Mouse (Mus musculus): ENCODE data around the gene Osbpl9.

The Osbpl9 gene

GRCm38 (mm10) chr4:109102574-109102973 lies 99.5 kb downstream of the Osbpl9 start:
- no peak for DNase-seq

- DNase-seq = no peak
Measured at GRCm38 (mm10) chr4:109098861-109099260, 103.2 kb downstream of the Osbpl9 start.

DNA sequence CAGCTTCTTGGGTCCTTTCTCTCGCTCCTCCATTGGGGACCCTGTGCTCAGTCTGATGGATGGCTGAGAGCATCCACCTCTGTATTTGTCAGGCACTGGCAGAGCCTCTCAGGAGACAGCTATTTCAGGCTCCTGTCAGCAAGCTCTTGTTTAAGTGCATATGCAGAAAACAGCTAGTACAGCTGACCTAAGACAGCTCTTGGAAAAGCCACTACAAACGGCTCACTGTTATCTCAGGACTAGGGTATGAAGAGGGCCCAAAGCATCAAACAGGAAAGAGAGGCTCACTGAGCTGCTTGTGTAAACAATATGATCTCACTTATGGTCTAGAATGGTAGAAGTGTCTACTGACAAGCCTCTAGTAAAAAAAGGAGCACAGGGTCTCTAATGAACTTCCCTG lies 107.8 kb downstream of the Osbpl9 start:
- no peak for DNase-seq

DNA sequence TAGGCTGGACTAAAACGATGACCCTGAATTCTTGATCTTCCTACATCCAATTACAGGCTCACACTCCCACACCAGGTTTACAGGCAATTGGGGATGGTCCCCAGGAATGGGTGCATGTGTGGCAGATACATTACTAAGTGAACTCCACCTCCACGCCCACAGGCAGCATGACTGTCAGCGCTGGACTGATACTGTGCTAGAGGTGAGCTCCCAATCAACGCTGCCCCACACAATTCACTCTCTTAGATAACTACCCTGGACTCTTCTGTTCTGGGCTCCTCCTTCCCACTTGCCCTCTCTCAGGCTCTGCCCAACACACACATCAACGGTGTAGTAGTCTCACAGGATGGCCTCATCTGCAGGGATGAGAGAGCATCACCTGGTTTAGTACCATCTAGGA lies 109.7 kb downstream of the Osbpl9 start:
- DNase-seq = no peak

GRCm38 (mm10) chr4:109091241-109091777 lies 110.8 kb downstream of the Osbpl9 start:
- no peak for DNase-seq

- no peak for DNase-seq
Measured at GRCm38 (mm10) chr4:109089999-109090398, 112.1 kb downstream of the Osbpl9 start.

DNA sequence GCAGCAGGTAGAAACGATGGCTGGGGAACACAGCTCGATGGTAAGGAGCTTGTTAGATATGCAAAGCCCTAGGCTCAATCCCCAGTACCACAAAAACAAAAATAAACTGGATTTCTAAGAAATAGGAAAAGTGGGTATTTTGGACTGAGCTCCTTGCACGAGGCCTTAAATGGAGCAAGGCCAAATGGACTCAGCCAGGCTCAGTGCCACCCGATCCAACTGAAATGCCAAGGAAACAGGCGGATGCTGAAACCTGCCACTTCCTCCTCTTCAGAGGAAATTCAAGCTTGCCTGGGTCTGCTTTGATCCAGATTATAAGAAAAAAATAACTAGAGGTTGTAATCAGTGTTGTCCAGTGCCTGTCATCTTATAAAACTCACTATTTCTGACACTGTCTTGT lies 112.9 kb downstream of the Osbpl9 start:
- DNase-seq = peak in 1 of 2 experiments; percentile 42

- no peak for DNase-seq
Measured at GRCm38 (mm10) chr4:109080118-109080517, 122.0 kb downstream of the Osbpl9 start.

DNA sequence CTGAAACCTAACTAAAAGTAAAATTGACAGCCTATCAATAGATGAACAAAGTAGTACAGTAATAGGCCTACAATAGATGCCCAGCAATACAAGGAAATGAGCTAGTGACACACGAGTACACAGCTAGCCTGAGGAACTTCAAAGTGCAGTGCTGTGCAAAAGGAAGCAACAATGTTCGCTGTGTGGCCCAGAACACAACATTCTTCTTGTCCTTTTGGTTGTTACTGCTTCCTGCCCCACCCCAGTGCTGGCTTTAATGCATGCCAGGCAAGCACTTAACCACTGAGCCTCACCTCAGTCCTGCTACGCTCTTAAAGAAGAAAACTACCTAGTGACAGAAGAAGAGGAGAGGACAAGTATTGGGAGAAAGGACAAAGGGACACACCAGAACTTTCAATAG lies 122.4 kb downstream of the Osbpl9 start:
- peak in 1 of 2 experiments; percentile 37 for DNase-seq

GRCm38 (mm10) chr4:109078941-109079340 lies 123.1 kb downstream of the Osbpl9 start:
- DNase-seq = no peak

GRCm38 (mm10) chr4:109073296-109073695 lies 128.8 kb downstream of the Osbpl9 start:
- DNase-seq = no peak

DNA sequence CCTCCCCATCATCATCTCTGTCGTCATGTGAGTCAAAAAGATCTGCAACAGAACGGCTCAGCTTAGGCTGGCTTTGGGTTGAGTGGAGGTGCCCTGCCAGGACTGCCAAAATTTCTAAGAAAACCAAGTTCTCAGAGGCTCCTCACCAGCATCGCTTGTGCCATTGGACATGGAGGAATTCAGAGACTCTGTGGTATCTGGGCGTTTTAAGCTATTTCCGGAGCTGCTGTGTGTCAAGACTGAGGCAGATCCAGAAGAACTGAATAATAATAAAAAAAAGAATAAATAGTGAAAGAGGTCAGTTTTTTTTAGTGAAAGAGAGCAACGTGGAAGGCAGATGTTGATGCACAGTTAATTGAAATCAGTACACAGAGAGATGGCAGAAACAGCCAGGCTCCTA lies 129.2 kb downstream of the Osbpl9 start:
- DNase-seq = no peak

- DNase-seq = no peak
Measured at GRCm38 (mm10) chr4:109065714-109066113, 136.4 kb downstream of the Osbpl9 start.

DNA sequence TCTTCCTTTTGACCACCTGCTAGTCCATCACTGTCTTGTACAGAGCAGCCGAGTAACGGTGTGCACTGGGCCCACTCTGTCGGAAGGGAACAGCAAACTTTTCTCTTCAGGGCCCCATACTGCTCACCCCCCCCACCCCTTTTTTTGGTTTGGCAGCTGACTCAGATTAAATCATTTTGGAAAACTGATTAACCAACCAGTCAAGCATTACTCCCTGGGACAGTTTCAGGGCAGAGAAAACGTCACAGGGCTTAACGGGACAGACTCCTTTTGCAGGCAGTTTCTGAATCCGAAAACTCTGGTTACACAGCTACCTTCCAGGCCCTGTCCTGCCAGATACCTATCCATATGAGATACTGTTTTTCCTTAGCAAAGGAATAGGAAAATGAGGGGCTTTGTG lies 137.1 kb downstream of the Osbpl9 start:
- DNase-seq = no peak

- DNase-seq = peak in 1 of 2 experiments; percentile 39
Measured at GRCm38 (mm10) chr4:109059255-109059821, 142.7 kb downstream of the Osbpl9 start.

DNA sequence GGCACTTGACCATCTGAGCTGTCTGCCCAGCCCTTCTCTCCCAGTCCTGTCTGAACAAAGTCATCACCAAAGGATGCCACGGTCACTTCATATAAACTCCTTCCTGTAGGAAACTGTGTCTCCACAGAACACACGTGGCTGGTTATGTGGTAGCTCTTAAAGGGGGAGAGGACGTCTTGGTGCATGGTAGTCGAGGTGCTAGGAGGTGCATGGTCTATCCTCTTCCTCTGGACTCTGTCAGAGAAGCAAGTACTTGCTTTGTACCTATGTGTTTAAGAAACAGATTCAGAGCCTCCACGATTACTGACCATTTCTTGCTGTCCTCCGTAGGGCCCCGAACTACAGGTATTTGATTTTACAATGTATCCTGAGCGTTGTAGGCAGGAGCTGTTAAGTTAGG lies 144.4 kb downstream of the Osbpl9 start:
- no peak for DNase-seq

GRCm38 (mm10) chr4:109056351-109056750 lies 145.7 kb downstream of the Osbpl9 start:
- DNase-seq = peak in 1 of 2 experiments; percentile 57

DNA sequence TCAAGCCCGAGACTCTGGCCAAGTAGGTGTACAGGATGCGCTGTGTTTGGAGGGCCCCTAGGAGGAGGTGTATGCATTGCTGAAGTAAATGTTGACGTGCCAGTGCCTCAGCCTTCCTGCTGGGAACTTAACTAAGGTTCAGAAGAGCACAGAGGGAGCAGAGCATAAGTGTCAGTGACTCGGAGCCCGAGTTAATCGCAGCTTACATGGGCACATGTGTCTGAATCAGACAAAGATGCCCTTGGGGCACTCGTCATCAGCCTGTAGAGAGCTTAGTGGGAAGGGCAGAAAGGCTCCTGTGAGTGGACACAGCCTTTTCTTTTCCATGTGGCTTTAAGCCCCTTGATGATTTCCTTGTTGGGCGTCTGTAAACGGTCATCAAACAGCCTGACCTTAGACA lies 148.1 kb downstream of the Osbpl9 start:
- no peak for DNase-seq

DNA sequence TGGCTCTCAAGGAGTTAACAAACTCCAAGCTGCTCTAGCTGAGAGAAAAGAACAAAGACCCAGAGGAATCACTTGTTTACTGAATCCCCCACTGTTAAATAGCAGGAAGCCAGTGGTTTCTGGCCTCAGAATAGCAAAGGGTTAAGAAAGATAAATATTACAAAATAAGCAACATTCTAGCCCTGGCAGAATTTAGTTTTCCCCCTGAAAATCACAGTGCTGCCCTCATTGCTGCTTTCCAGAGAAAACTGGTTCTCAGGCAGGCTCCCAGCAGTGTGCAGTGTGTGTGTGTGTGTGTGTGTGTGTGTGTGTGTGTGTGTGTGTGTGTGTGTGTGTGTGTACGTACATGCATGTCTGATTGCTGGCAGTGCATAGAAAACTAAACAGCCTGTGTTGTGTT lies 149.8 kb downstream of the Osbpl9 start:
- no peak for DNase-seq

DNA sequence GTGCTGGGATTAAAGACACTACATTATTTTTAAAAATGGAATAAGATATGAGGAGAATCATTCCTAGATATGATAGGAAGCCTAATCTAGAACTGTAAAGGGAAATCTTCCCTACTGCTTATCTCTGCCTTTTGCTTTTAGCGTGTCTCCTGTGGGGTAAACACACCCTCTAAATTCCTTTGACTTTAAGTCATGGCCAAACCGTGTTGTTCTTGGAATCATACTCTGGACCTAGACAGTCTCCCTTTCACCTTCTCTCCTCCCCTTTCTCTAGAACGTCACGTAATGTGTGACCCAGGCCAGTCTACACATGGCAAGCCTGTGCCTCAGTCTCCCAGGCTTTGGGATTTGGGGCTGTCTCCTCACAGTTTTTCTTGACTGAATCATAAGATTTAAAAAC lies 153.8 kb downstream of the Osbpl9 start:
- no peak for DNase-seq

- DNase-seq = no peak
Measured at GRCm38 (mm10) chr4:109043756-109044155, 158.3 kb downstream of the Osbpl9 start.

DNA sequence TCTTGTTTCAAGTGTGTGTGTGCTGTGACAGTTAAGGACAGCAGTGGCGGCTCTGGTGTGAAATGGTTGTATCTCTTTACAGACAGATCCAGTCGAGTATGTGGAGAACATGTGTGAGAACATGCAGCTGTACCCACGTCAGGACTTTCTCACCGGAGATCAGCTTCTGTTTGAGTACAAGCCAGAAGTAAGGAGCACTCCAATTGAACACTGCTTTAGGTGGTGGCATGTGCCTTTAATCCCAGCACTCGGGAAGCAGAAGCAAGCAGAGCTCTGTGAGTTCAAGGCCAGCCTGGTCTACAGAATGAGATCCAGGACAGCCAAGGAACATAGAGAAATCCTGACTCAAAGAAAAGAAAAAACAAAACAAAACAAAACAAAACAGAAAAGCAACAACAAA lies 158.8 kb downstream of the Osbpl9 start:
- DNase-seq = no peak

GRCm38 (mm10) chr4:109042739-109043138 lies 159.3 kb downstream of the Osbpl9 start:
- DNase-seq = no peak

DNA sequence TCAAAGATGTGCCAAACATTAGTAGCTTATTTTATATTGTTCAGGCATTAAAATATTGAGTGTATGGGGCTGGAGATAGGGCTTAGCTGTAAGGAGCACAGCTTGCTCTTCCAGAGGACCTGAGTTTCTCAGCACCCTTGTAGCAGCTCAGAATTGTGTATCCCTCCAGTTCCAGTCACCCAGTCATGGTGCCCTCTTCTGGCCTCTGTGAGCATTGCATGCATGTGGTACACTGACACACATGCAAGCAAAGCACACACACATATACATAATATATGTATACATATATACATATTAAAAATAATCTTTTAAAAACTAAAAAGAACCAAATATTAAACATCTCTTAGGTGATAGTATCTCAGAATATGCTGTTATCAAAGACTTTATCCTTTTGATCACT lies 165.7 kb downstream of the Osbpl9 start:
- peak; percentile 60 to 87 for DNase-seq

DNA sequence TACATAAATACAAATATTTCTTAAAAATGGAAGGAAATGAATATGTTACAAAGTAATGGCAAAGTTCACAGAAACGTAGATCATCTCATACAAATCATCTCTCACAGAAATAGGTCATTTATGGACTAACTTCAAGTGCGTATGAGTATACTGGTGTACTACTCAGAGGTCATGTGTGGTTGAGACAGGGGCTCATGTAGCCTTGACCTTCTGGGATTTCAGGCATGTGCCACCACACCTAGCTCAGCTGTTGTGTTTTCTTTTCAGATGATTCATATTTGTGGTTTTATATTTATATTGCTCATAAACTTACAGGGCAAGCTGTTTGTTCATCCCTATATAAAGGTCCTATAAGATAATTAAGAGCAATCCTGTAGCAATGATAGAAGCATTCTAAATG lies 171.8 kb downstream of the Osbpl9 start:
- DNase-seq = no peak

Data from kidney, postnatal 36 days (tissue).